Comparison of ENCODE assay signal across 24 mouse cellular contexts in genomic region chr5:57841357-57842119, GRCm38 (mm10).
DNase-seq lines count a peak whose midpoint lies in the region; ATAC-seq and TF ChIP-seq lines count a peak whose summit lies in the region.
"Had no signal": no experiment of that assay in that cellular context is flagged by ENCODE, and none has a peak within 500 bp of the region (broad histone marks: within the 10 kb centered on the region; RNA-seq: fewer than 3 reads in every experiment).

No protein-coding gene starts in this region.

- TF ChIP-seq POLR2A in lung, adult 2 months (IDR thresholded peaks at IDR 0.05; ENCODE audit: borderline replicate concordance, extremely low read depth, low read depth, low read length) = no peak
- no peak for TF ChIP-seq POLR2A in myocyte (IDR thresholded peaks at IDR 0.05; ENCODE audit: insufficient read length, low read depth)

- peak; percentile 36 to 61 for DNase-seq in frontal cortex, adult 2 months (ENCODE audit: extremely low spot score in 1 of 2, low spot score in 1 of 2)
- DNase-seq in frontal cortex, postnatal 10 days (ENCODE audit: low spot score in 2 of 2) = no peak
- DNase-seq in lung, adult 2 months = no peak
- DNase-seq in brain, adult 2 months (ENCODE audit: low read depth, low spot score) = peak; percentile 75
- no peak for DNase-seq in liver
- DNase-seq in hindbrain, embryonic 10.5 days (ENCODE audit: low spot score) = no peak
- DNase-seq: adrenal gland, adult 8-10 months; adrenal gland, postnatal 36 days; B cell, adult 2 months; cerebellum, adult 11 months; cerebellum, adult 8-10 months; cerebellum, postnatal 14 days; heart, adult 18-20 months; heart, postnatal 10 days; heart, postnatal 4 days had no signal

- no peak overlapping the region for H3K4me2 ChIP-seq in lung, embryonic 15.5 days
- peak overlapping the region; percentile 66 for H3K4me2 ChIP-seq in myocyte (ENCODE audit: low read depth)
- H3K4me2 ChIP-seq: embryonic facial prominence, embryonic 13.5 days; hindbrain, embryonic 13.5 days had no signal

- H3K27ac ChIP-seq in lung, embryonic 15.5 days = no peak overlapping the region; the same call in 1 of the 2 replicates
- H3K27ac ChIP-seq in hindbrain, embryonic 10.5 days = no peak overlapping the region
- H3K27ac ChIP-seq: embryonic facial prominence, embryonic 13.5 days; heart, embryonic 10.5 days; hindbrain, embryonic 13.5 days; hindbrain, postnatal 0 days had no signal

- no peak overlapping the region for H3K4me3 ChIP-seq in lung, embryonic 15.5 days
- no peak overlapping the region for H3K4me3 ChIP-seq in lung, adult 2 months (replicated peaks; ENCODE audit: extremely low read depth, low read depth, low read length)
- no peak overlapping the region for H3K4me3 ChIP-seq in myocyte
- H3K4me3 ChIP-seq in hindbrain, embryonic 10.5 days = no peak overlapping the region
- H3K4me3 ChIP-seq: embryonic facial prominence, embryonic 13.5 days; heart, embryonic 10.5 days; hindbrain, embryonic 13.5 days had no signal

- H3ac ChIP-seq in myocyte (ENCODE audit: control insufficient read depth, insufficient read length) = no peak overlapping the region

- no peaks in the 10 kb centered on the region for H3K9me3 ChIP-seq in lung, embryonic 15.5 days
- H3K9me3 ChIP-seq in hindbrain, embryonic 10.5 days = no peaks in the 10 kb centered on the region
- H3K9me3 ChIP-seq: embryonic facial prominence, embryonic 13.5 days; G1E; heart, embryonic 10.5 days; hindbrain, embryonic 13.5 days had no signal

- ATAC-seq in lung, embryonic 15.5 days (ENCODE audit: borderline replicate concordance, extremely low read depth, low FRiP score, low TSS enrichment) = peak; percentile 59; the same call in 1 of the 2 replicates
- ATAC-seq: CD4-positive, CD25-positive, alpha-beta regulatory T cell, adult 4 months; forebrain, embryonic 14.5 days; hindbrain, postnatal 0 days had no signal

- WGBS in lung, embryonic 15.5 days = 43% methylated on average over 5 of the region's 5 CpGs
- 60% methylated on average over 5 of the region's 5 CpGs for WGBS in lung, adult 2 months
- WGBS in hindbrain, embryonic 10.5 days = 85% methylated on average over 5 of the region's 5 CpGs

- 0 out of 2 replicates have a peak, but pooled peaks cover 4% of the 10 kb centered on the region for H3K4me1 ChIP-seq in lung, embryonic 15.5 days
- no peaks in the 10 kb centered on the region for H3K4me1 ChIP-seq in lung, adult 2 months (ENCODE audit: control insufficient read depth, insufficient read depth, low read length)
- 0 out of 2 replicates have a peak, but pooled peaks cover 2% of the 10 kb centered on the region for H3K4me1 ChIP-seq in hindbrain, embryonic 10.5 days (replicated peaks)
- H3K4me1 ChIP-seq: hindbrain, embryonic 13.5 days had no signal

- H3K36me3 ChIP-seq in lung, embryonic 15.5 days = no peaks in the 10 kb centered on the region
- H3K36me3 ChIP-seq in myocyte (ENCODE audit: control insufficient read depth, insufficient read depth) = no peaks in the 10 kb centered on the region
- no peaks in the 10 kb centered on the region for H3K36me3 ChIP-seq in hindbrain, embryonic 10.5 days
- H3K36me3 ChIP-seq: embryonic facial prominence, embryonic 13.5 days; G1E; heart, embryonic 10.5 days; hindbrain, embryonic 13.5 days had no signal

- TF ChIP-seq CTCF in lung, adult 2 months (IDR thresholded peaks at IDR 0.05; ENCODE audit: insufficient read depth, low read length) = no peak

- no peaks in the 10 kb centered on the region for H3K79me2 ChIP-seq in myocyte (ENCODE audit: control insufficient read depth, insufficient read depth)

- no peaks in the 10 kb centered on the region for H3K27me3 ChIP-seq in lung, embryonic 15.5 days
- no peaks in the 10 kb centered on the region for H3K27me3 ChIP-seq in myocyte (ENCODE audit: control insufficient read depth, insufficient read depth, insufficient read length)
- H3K27me3 ChIP-seq in hindbrain, embryonic 10.5 days (ENCODE audit: insufficient read depth, poor library complexity, severe bottlenecking) = no peaks in the 10 kb centered on the region
- H3K27me3 ChIP-seq: embryonic facial prominence, embryonic 13.5 days; hindbrain, embryonic 13.5 days had no signal

- no peak overlapping the region for H3K9ac ChIP-seq in lung, embryonic 15.5 days
- H3K9ac ChIP-seq: embryonic facial prominence, embryonic 13.5 days; hindbrain, embryonic 13.5 days had no signal

TF ChIP-seq in myocyte, 11 proteins besides CTCF, POLR2A, EP300 and RAD21:
- no peak for TF ChIP-seq E2F4 (IDR thresholded peaks at IDR 0.05; ENCODE audit: insufficient read depth)
- no peak for TF ChIP-seq POLR2AphosphoS2 (IDR thresholded peaks at IDR 0.05; ENCODE audit: insufficient read length, low read depth)
- TF ChIP-seq SRF (IDR thresholded peaks at IDR 0.05; ENCODE audit: control insufficient read depth, insufficient read length, low read depth) = no peak
- TF ChIP-seq MYOD1 (IDR thresholded peaks at IDR 0.05; ENCODE audit: control insufficient read depth in 1 of 3, insufficient read length in 2 of 3, low read depth in 2 of 3) = no peak
- TF ChIP-seq TCF3 (IDR thresholded peaks at IDR 0.05; ENCODE audit: insufficient read length, low read depth) = no peak
- no peak for TF ChIP-seq TCF12 (IDR thresholded peaks at IDR 0.05; ENCODE audit: insufficient read depth, poor library complexity, severe bottlenecking)
- no peak for TF ChIP-seq REST (IDR thresholded peaks at IDR 0.05; ENCODE audit: insufficient read depth, insufficient read length)
- TF ChIP-seq CEBPB (IDR thresholded peaks at IDR 0.05; ENCODE audit: insufficient read depth, poor library complexity, severe bottlenecking) = no peak
- TF ChIP-seq MYOG (IDR thresholded peaks at IDR 0.05; ENCODE audit: control insufficient read depth in 1 of 3, insufficient read depth in 1 of 3, insufficient read length in 2 of 3, low read depth in 2 of 3) = no peak
- no peak for TF ChIP-seq USF1 (IDR thresholded peaks at IDR 0.05; ENCODE audit: low read depth)
- TF ChIP-seq MAX (IDR thresholded peaks at IDR 0.05; ENCODE audit: low read depth) = no peak

Comparison
In these comparisons a context has a peak if more than half of its experiments do, and no peak if none do; other contexts are left out.
1. DNase-seq: peak in frontal cortex, adult 2 months (2 of 2) and brain, adult 2 months (single experiment); none in frontal cortex, postnatal 10 days (0 of 2), lung, adult 2 months (single experiment), liver (single experiment) and hindbrain, embryonic 10.5 days (single experiment).